Mouse (Mus musculus) liver, embryonic 13.5 days (tissue): ENCODE measurements around the gene Lamc1. TPM values are rescaled to one million over a fixed set of nuclear protein-coding genes. Genes with fewer than 3 reads are reported as not detected.

ENCODE experiments used
- ATAC-seq: fragments of 200-750 bp; cut with Nextera tagmentation; 2 replicates; pipeline ENCODE4 v1.8.0; 2017; ENCODE audit warnings: low read depth, mild to moderate bottlenecking, moderate number of reproducible peaks, moderate library complexity
- DNase-seq: peaks from one replicate; pipeline ENCODE4 v3.0.0; 2022
- H3K27ac ChIP-seq: fragments of 300-500 bp; sonication (generic); 2 replicates; pipeline ENCODE4 v1.5.1; 2015; ENCODE audit warnings: moderate library complexity, mild to moderate bottlenecking, inconsistent platforms
- H3K27me3 ChIP-seq: fragments of 300-500 bp; sonication (generic); 2 replicates; pipeline ENCODE4 v1.6.1; 2015; ENCODE audit warnings: mild to moderate bottlenecking, inconsistent platforms
- H3K36me3 ChIP-seq: fragments of 300-500 bp; sonication (generic); 2 replicates; pipeline ENCODE4 v1.6.1; 2015; ENCODE audit warnings: mild to moderate bottlenecking, inconsistent platforms
- H3K4me1 ChIP-seq: fragments of 300-500 bp; sonication (generic); replicated peaks from 2 replicates; pipeline ENCODE4 v1.6.1; 2015; ENCODE audit warnings: inconsistent platforms
- H3K4me2 ChIP-seq: fragments of 300-500 bp; sonication (generic); 2 replicates; pipeline ENCODE4 v1.6.1; 2015; ENCODE audit warnings: inconsistent platforms, mild to moderate bottlenecking, moderate library complexity
- H3K4me3 ChIP-seq: fragments of 300-500 bp; sonication (generic); replicated peaks from 2 replicates; pipeline ENCODE4 v1.5.1; 2015; ENCODE audit warnings: mild to moderate bottlenecking, inconsistent platforms
- H3K9ac ChIP-seq: fragments of 300-500 bp; sonication (generic); 2 replicates; pipeline ENCODE4 v1.6.1; 2015; ENCODE audit warnings: mild to moderate bottlenecking, inconsistent platforms
- H3K9me3 ChIP-seq: fragments of 300-500 bp; sonication (generic); replicated peaks from 2 replicates; pipeline ENCODE4 v1.6.1; 2016; ENCODE audit warnings: inconsistent platforms
- WGBS: fragments of 180-500 bp; shearing (Covaris S2); methylation state at CpG from one replicate; pipeline ENCODE4 v1.1.7; 2015; ENCODE audit not compliant: insufficient replicate concordance; 5-methylcytosine and 5-hydroxymethylcytosine counted together
- polyA plus RNA-seq: library from polyadenylated mRNA; unstranded; fragments of >200 nt; fragmentation: Nextera tagmentation; extraction: Ambion mirVana; gene quantifications from 2 replicates; pipeline ENCODE4 v1.2.1, GENCODE M21; 2015

The Lamc1 gene
- polyA plus RNA-seq, 1 experiment from 2014 or later, result 7.2 TPM

DNA sequence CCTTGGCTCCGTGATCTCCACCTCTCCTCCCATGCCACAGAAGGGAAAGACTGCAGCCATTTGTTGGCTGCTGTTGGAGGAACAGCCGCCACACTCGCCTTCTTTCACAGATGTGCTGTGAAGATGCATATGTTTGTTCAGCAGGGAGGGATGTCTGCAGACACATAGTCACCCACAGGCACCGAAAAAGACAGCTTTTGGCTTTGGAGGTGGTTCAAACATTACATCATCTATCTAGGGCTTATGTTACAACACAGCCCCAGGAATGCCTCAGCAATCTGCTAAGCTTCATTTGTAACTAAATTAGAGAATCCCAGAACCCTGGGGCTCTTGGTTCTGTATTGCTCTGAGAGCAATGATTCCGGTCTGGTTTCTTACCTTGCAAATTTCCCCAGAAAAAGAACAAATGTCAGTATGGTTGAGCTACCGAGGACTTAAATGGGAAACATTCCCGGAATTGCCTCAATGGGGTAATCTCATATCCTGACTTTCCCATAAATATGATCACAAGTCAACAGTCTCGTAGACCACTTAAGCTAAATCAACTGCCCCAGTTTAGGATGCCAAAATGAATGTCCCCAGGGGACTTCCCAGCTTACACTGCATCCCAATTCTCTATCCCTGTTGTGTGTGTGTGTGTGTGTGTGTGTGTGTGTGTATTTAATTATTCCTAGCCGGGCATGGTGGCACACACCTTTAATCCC is 151.8 kb downstream of the Lamc1 start:
- Histone ChIP-seq H3K27ac (no peak overlapping the region), H3K9me3 (no peaks in the 10 kb centered on the region), H3K36me3 (no peaks in the 10 kb centered on the region), H3K27me3 (peaks cover 19% of the 10 kb centered on the region), H3K4me3 (no peak overlapping the region), H3K9ac (no peak overlapping the region), H3K4me2 (no peak overlapping the region), H3K4me1 (no peaks in the 10 kb centered on the region)
- no peak for DNase-seq
- no peak for ATAC-seq
- WGBS, result 47% methylated on average over 9 of the region's 9 CpGs

DNA sequence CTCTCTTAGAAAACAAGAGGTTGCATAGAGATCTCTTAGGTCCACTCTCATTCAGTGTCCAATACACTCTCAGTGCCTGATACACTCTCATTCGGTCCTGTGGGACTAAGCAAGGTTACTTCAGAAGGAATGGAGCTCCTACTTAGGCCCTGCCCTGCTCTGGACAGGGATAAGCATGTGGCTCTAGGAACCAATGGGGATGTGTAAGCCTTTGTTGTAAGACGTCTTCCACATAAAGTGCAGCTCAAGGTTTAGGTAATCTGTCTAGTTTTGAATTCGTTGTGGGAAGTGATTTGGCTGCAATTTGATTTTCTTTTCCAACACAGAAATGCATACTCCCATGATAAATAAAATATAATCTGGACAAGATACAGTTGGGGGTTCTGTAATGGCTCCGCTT is 152.4 kb downstream of the Lamc1 start:
- H3K9me3 ChIP-seq, result no peaks in the 10 kb centered on the region
- no peak for ATAC-seq
- DNase-seq, result no peak
- H3K27ac ChIP-seq, result no peak overlapping the region
- no peak overlapping the region for H3K9ac ChIP-seq
- no peak overlapping the region for H3K4me3 ChIP-seq
- no peak overlapping the region for H3K4me2 ChIP-seq
- no peaks in the 10 kb centered on the region for H3K36me3 ChIP-seq
- H3K27me3 ChIP-seq, result peaks cover 14% of the 10 kb centered on the region
- H3K4me1 ChIP-seq, result no peaks in the 10 kb centered on the region
- WGBS, result 60% methylated on average over 4 of the region's 4 CpGs

GRCm38 (mm10) chr1:153174801-153175200 is 157.8 kb downstream of the Lamc1 start:
- no peaks in the 10 kb centered on the region for H3K36me3 ChIP-seq
- H3K9me3 ChIP-seq, result no peaks in the 10 kb centered on the region
- DNase-seq, result no peak
- no peak overlapping the region for H3K4me2 ChIP-seq
- H3K27ac ChIP-seq, result no peak overlapping the region
- H3K4me3 ChIP-seq, result no peak overlapping the region
- no peaks in the 10 kb centered on the region for H3K27me3 ChIP-seq
- 58% methylated on average over 12 of the region's 12 CpGs for WGBS
- no peak for ATAC-seq
- no peaks in the 10 kb centered on the region for H3K4me1 ChIP-seq
- no peak overlapping the region for H3K9ac ChIP-seq

GRCm38 (mm10) chr1:153173276-153173675 is 159.3 kb downstream of the Lamc1 start:
- no peaks in the 10 kb centered on the region for H3K27me3 ChIP-seq
- H3K4me2 ChIP-seq, result no peak overlapping the region
- H3K9ac ChIP-seq, result no peak overlapping the region
- ATAC-seq (no peak), DNase-seq (no peak)
- H3K9me3 ChIP-seq, result no peaks in the 10 kb centered on the region
- no peak overlapping the region for H3K4me3 ChIP-seq
- H3K4me1 ChIP-seq, result no peaks in the 10 kb centered on the region
- H3K27ac ChIP-seq, result no peak overlapping the region
- WGBS, result 42% methylated on average over 3 of the region's 3 CpGs
- no peaks in the 10 kb centered on the region for H3K36me3 ChIP-seq

DNA sequence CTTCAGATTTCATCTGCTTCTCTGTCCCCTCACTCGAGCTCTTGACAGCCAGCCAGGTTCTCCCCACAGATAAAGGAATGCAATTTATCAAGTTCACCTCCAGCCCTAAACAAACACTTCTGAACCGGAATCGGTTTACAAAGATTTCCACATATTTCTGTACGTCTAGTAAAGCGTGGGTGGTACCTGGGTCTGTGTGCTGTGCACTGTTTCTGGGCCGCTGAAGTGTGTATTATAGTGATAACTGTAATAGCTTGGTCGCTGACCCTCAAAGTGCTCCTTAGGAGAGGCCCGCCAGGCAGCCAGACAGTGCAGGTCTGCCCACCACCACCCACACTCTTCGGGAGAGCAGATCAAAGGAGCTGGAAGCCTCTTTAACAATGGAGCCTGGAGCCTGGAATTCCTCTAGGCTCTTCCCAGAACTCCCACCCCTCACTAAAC is 160.3 kb downstream of the Lamc1 start:
- 25% methylated on average over 9 of the region's 9 CpGs for WGBS
- no peaks in the 10 kb centered on the region for H3K4me1 ChIP-seq
- H3K27ac ChIP-seq, result no peak overlapping the region
- H3K9me3 ChIP-seq, result no peaks in the 10 kb centered on the region
- ATAC-seq, result no peak
- DNase-seq, result no peak
- H3K36me3 ChIP-seq, result no peaks in the 10 kb centered on the region
- no peaks in the 10 kb centered on the region for H3K27me3 ChIP-seq
- no peak overlapping the region for H3K9ac ChIP-seq
- H3K4me3 ChIP-seq, result no peak overlapping the region
- H3K4me2 ChIP-seq, result no peak overlapping the region

GRCm38 (mm10) chr1:153171011-153171410 is 161.6 kb downstream of the Lamc1 start:
- no peaks in the 10 kb centered on the region for H3K4me1 ChIP-seq
- no peaks in the 10 kb centered on the region for H3K27me3 ChIP-seq
- no peak overlapping the region for H3K4me2 ChIP-seq
- H3K9me3 ChIP-seq, result no peaks in the 10 kb centered on the region
- no peak overlapping the region for H3K27ac ChIP-seq
- ATAC-seq (no peak), DNase-seq (no peak)
- 76% methylated on average over 10 of the region's 10 CpGs for WGBS
- H3K9ac ChIP-seq, result no peak overlapping the region
- H3K4me3 ChIP-seq, result no peak overlapping the region
- no peaks in the 10 kb centered on the region for H3K36me3 ChIP-seq

Other genes starting within 250 kb of the Lamc1 start
- 0.16 and 0.20 TPM in 2 replicates for gene Lamc2, start 146.3 kb downstream of the Lamc1 start, polyA plus RNA-seq
- 0.21 and 0.23 TPM in 2 replicates for gene Shcbp1l, start 92.4 kb upstream of the Lamc1 start, polyA plus RNA-seq
- gene Dhx9, start 154.9 kb upstream of the Lamc1 start, polyA plus RNA-seq, result 15.3 and 18.6 TPM in 2 replicates
- 8.0 and 10.1 TPM in 2 replicates for gene Npl, start 217.3 kb upstream of the Lamc1 start, polyA plus RNA-seq